In the genomic region with DNA sequence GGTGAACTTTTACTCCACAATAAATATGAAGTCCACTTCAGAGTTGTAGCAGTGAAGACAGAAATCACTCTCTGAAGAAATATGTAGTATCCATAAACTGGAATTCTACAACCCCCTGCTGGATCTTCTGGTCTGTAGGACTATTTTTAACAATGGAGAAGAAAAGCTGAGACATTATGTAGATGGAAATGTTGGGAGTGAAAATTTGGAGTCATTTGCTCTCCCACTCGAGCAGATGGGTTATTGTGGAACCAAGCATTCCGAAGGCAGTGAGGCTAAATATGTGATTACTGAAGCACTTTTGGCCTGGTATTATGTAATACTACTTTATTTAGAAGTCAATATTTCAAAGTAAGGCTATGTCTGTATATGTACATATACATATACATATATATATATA, we compare ENCODE assay signal across 15 mouse cellular contexts.
A peak's percentile ranks its signal among the peaks of the same experiment; 100 is the strongest.
DNase-seq lines count a peak whose midpoint lies in the region.
"Had no signal": no experiment of that assay in that cellular context is flagged by ENCODE, and none has a peak within 500 bp of the region (broad histone marks: within the 10 kb centered on the region; RNA-seq: fewer than 3 reads in every experiment).

No protein-coding gene starts in this region.

- peak; percentile 19 to 59 for DNase-seq in frontal cortex, adult 2 months (ENCODE audit: extremely low spot score in 1 of 2, low spot score in 1 of 2)
- DNase-seq in frontal cortex, postnatal 25 days (ENCODE audit: low spot score in 2 of 2), result no peak
- peak; percentile 18 for DNase-seq in layer of hippocampus, adult 9-10 months (ENCODE audit: low spot score)
- no peak for DNase-seq in layer of hippocampus, postnatal 25 days (ENCODE audit: extremely low spot score in 1 of 2, low spot score in 1 of 2)
- DNase-seq in brain, adult 2 months (ENCODE audit: low read depth, low spot score), result peak; percentile 79
- peak; percentile 9 to 17 for DNase-seq in left cerebral cortex, adult 9 months (ENCODE audit: low spot score in 2 of 2)
- no peak for DNase-seq in heart, postnatal 36 days
- DNase-seq in thymus, postnatal 10 days (ENCODE audit: low spot score in 2 of 2), result no peak
- DNase-seq: adrenal gland, postnatal 10 days; cerebellum, adult 11-12 months; cerebellum, adult 9-10 months; cerebellum, postnatal 25 days; gastrocnemius, postnatal 36 days; heart, adult 11 months; heart, postnatal 4 days had no signal

- intact Hi-C loops in heart, postnatal 36 days (cut with DNase I), result no loop called here

Comparison
In these comparisons a context has a peak if more than half of its experiments do, and no peak if none do; other contexts are left out.
1. DNase-seq: peak in frontal cortex, adult 2 months (2 of 2), layer of hippocampus, adult 9-10 months (single experiment), brain, adult 2 months (single experiment) and left cerebral cortex, adult 9 months (2 of 2); none in frontal cortex, postnatal 25 days (0 of 2), layer of hippocampus, postnatal 25 days (0 of 2), heart, postnatal 36 days (0 of 2) and thymus, postnatal 10 days (0 of 2).